Mouse (Mus musculus) ES-Bruce4 (cell line): ENCODE measurements at regions not wholly inside any gene's neighbourhood (a gene's known extent, or its start where the extent isn't known, plus 50 kb on each side); places are given as distances from the start of the nearest gene placed in this dataset.

Source experiments
- H3K27ac ChIP-seq: 2 replicates; pipeline ENCODE4 v1.5.1; 2012; ENCODE audit warnings: low read length, inconsistent platforms; ENCODE audit not compliant: insufficient read depth
- H3K27me3 ChIP-seq: 2 replicates; pipeline ENCODE4 v1.6.1; 2012; ENCODE audit warnings: mild to moderate bottlenecking, low read length, inconsistent platforms; ENCODE audit not compliant: control insufficient read depth, poor library complexity, insufficient read depth, severe bottlenecking
- H3K36me3 ChIP-seq: 2 replicates; pipeline ENCODE4 v1.6.1; 2012; ENCODE audit warnings: inconsistent platforms, mild to moderate bottlenecking, low read length, moderate library complexity; ENCODE audit not compliant: control insufficient read depth, poor library complexity, insufficient read depth, severe bottlenecking
- H3K4me1 ChIP-seq: one replicate; pipeline ENCODE4 v1.8.1; 2011; ENCODE audit warnings: low read length; ENCODE audit not compliant: control insufficient read depth, insufficient read depth
- H3K4me3 ChIP-seq: 2 replicates; pipeline ENCODE4 v1.5.1; 2011; ENCODE audit warnings: low read depth, mild to moderate bottlenecking, low read length
- H3K9ac ChIP-seq: 2 replicates; pipeline ENCODE4 v1.6.1; 2012; ENCODE audit warnings: low read depth, mild to moderate bottlenecking, inconsistent platforms; ENCODE audit not compliant: poor library complexity, severe bottlenecking
- H3K9me3 ChIP-seq: replicated peaks from 2 replicates; pipeline ENCODE4 v1.6.1; 2012; ENCODE audit warnings: mild to moderate bottlenecking, low read length, inconsistent platforms; ENCODE audit not compliant: control insufficient read depth, poor library complexity, insufficient read depth, severe bottlenecking
- CTCF ChIP-seq: IDR thresholded peaks from one replicate; pipeline ENCODE4 v1.8.1; 2011; ENCODE audit warnings: low read depth, low read length
- EP300 ChIP-seq: IDR thresholded peaks from 2 replicates; pipeline ENCODE4 v1.6.1; 2011; ENCODE audit warnings: low read depth, low read length; ENCODE audit not compliant: insufficient read depth
- POLR2A ChIP-seq: IDR thresholded peaks from one replicate; pipeline ENCODE4 v1.8.1; 2011; ENCODE audit warnings: low read length; ENCODE audit not compliant: insufficient read depth

- Histone ChIP-seq H3K9ac (no peak overlapping the region), H3K9me3 (no peaks in the 10 kb centered on the region), H3K4me3 (no peak overlapping the region), H3K27me3 (no peaks in the 10 kb centered on the region), H3K27ac (no peak overlapping the region), H3K4me1 (no peaks in the 10 kb centered on the region), H3K36me3 (no peaks in the 10 kb centered on the region)
- TF ChIP-seq POLR2A: no peak
Observed at GRCm38 (mm10) chr5:133999698-134000097, 99.8 kb upstream of the Castor2 start.

DNA sequence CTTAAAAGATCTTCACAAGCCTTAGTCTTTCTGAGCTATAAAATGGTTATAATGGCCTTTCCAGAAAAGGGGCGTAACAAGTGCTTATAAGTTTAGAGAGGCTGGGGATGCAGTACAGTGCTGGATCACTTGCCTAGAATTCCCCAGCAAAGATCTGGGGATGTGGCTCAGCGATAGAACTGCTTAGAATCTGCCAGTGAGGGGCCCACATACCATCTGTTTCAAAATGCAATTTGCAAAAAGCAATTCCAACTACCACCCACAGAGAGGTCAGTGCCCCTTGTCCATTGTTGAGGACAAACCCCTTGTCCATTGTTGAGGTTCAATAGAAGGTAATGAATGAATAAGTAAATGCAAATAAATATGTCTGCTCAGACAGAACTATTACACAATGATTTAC lies 107.5 kb upstream of the Castor2 start:
- H3K4me1 ChIP-seq: no peaks in the 10 kb centered on the region
- H3K9me3 ChIP-seq: no peaks in the 10 kb centered on the region
- H3K27ac ChIP-seq: no peak overlapping the region
- no peak for TF ChIP-seq POLR2A
- TF ChIP-seq EP300: no peak
- TF ChIP-seq CTCF: no peak
- no peak overlapping the region for H3K9ac ChIP-seq
- no peaks in the 10 kb centered on the region for H3K36me3 ChIP-seq
- no peaks in the 10 kb centered on the region for H3K27me3 ChIP-seq
- no peak overlapping the region for H3K4me3 ChIP-seq

- TF ChIP-seq POLR2A (no peak), CTCF (no peak), EP300 (no peak)
Observed at GRCm38 (mm10) chr5:133991556-133991955, 108.0 kb upstream of the Castor2 start.

GRCm38 (mm10) chr5:133983249-133983966 lies 116.1 kb upstream of the Castor2 start:
- no peaks in the 10 kb centered on the region for H3K4me1 ChIP-seq
- no peak overlapping the region for H3K9ac ChIP-seq
- H3K9me3 ChIP-seq: no peaks in the 10 kb centered on the region
- H3K36me3 ChIP-seq: no peaks in the 10 kb centered on the region
- H3K27me3 ChIP-seq: 0 out of 2 replicates have a peak, but pooled peaks cover 1% of the 10 kb centered on the region
- TF ChIP-seq POLR2A (no peak), EP300 (no peak), CTCF (no peak)
- H3K27ac ChIP-seq: no peak overlapping the region
- no peak overlapping the region for H3K4me3 ChIP-seq

More at GRCm38 (mm10) chr5:133991556-133991955, 108.0 kb upstream of the Castor2 start:
- Histone ChIP-seq H3K4me3 (no peak overlapping the region), H3K27me3 (no peaks in the 10 kb centered on the region), H3K36me3 (no peaks in the 10 kb centered on the region), H3K9ac (no peak overlapping the region), H3K4me1 (no peaks in the 10 kb centered on the region), H3K27ac (no peak overlapping the region), H3K9me3 (no peaks in the 10 kb centered on the region)

DNA sequence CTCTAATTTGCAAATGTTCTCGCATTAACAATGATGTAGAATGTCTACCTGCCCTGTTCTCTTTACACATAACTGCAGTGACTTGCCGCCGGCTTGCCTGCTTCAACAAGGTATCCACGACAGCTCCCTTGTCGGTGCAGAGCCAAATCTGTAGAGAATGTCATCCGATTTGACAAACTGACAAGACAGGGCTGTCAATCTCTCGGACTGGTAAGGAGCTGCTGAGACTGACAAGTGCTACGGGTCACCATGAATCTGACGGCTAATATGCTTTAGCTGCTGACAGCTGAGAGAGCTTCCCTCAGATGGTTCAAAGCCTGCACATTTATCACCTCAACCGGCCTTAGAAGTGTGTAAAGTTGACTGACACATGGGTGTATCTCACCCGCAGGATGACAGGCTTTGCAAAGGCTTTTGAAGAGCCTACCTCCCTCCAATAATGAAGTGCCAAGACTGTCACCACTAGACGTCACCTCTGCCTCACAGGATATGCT lies 129.0 kb upstream of the Castor2 start:
- 0 out of 2 replicates have a peak, but pooled peaks cover 3% of the 10 kb centered on the region for H3K9me3 ChIP-seq
- TF ChIP-seq POLR2A (no peak), CTCF (no peak)
- H3K4me1 ChIP-seq: no peaks in the 10 kb centered on the region
- H3K27ac ChIP-seq: no peak overlapping the region
- no peak overlapping the region for H3K4me3 ChIP-seq
- H3K27me3 ChIP-seq: no peaks in the 10 kb centered on the region; the same call in none of the 2 replicates
- H3K36me3 ChIP-seq: no peaks in the 10 kb centered on the region
- no peak overlapping the region for H3K9ac ChIP-seq

DNA sequence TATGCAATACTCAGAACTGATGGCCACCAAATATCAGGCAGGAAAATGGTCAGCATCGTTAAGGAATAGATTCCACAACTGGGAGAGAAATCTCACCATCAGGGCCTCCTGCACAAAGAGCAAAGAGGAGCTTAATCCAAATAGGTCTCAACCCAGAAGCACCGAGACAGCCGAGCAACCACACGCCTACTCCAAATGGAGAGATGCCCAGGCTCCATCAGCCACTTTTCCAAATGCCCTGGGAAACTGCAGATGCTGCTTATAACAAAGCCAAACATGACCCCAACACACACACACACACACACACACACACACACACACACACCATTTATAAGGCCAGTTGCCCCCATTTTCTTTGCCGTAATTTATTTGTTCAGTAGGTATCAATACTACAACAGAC lies 136.2 kb upstream of the Castor2 start:
- no peaks in the 10 kb centered on the region for H3K4me1 ChIP-seq
- TF ChIP-seq EP300 (no peak), POLR2A (no peak), CTCF (no peak)
- no peaks in the 10 kb centered on the region for H3K36me3 ChIP-seq
- H3K9me3 ChIP-seq: 0 out of 2 replicates have a peak, but pooled peaks cover 3% of the 10 kb centered on the region
- no peak overlapping the region for H3K9ac ChIP-seq
- no peak overlapping the region for H3K27ac ChIP-seq
- H3K27me3 ChIP-seq: no peaks in the 10 kb centered on the region
- no peak overlapping the region for H3K4me3 ChIP-seq
